Mouse (Mus musculus): ENCODE data around the gene Fras1. TPM values are rescaled to one million over a fixed set of nuclear protein-coding genes. Genes with fewer than 3 reads are reported as not detected.

The Fras1 gene
- polyA plus RNA-seq, 1 experiment from 2014 or later = 13.8 TPM

DNA sequence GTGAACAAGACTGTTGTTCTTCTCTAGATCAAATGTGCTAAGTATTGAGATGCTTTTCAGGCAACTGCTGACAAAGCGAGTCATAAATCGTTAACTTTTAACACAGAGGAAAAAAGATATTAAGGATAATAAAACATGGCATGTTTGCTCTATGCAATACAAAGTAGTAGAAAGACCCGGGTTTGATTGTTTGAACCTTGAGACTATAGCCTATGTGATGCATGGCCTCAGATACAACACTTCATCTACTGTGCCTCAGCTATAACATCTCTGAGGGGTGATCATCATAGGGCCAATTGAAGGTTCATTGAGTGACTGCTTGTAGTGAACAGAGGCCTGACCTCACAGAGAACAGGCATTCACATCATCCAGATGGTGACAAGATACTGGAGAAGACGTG, 17.3 kb downstream of the Fras1 start:
- no peak overlapping the region for H3K4me2 ChIP-seq
- no peak overlapping the region for H3K9ac ChIP-seq (ENCODE audit: low read depth, low read length)
- no peaks in the 10 kb centered on the region; the same call in 1 of the 2 replicates for H3K9me3 ChIP-seq (ENCODE audit: control insufficient read depth, low read length)
- no peak overlapping the region for H3K27ac ChIP-seq (ENCODE audit: low read depth, low read length)
- no peaks in the 10 kb centered on the region for H3K27me3 ChIP-seq (replicated peaks; ENCODE audit: control insufficient read depth, insufficient read depth, low read length)
- H3K36me3 ChIP-seq (ENCODE audit: control insufficient read depth, insufficient read depth, low read length) = no peaks in the 10 kb centered on the region
- no peak for ATAC-seq (replicated peaks; ENCODE audit: low FRiP score)
- WGBS = 89% methylated on average over 4 of the region's 4 CpGs
- DNase-seq (ENCODE audit: low spot score) = no peak
- H3K4me1 ChIP-seq (replicated peaks; ENCODE audit: control insufficient read depth, insufficient read depth, low read length) = no peaks in the 10 kb centered on the region
- no peak overlapping the region for H3K4me3 ChIP-seq (ENCODE audit: low read depth, low read length)

DNA sequence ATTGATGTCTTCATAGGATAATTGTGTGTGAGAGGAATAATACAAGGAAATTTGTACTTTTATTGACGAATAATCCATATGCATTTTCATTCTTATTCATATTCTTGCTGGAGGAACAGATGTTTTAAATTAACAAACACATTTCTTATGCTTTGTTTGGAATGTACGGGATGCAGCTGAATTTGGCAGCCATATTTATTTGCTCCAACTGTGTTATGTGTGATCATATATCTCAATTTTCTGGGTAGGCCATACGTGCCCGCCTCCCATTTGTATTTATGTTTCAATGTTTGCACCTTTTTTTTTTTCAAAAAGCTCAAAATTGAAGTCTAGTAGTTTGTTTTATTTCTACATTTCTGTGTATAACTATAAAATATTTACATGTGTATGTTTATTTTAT, 21.2 kb downstream of the Fras1 start:
- no peaks in the 10 kb centered on the region for H3K36me3 ChIP-seq (ENCODE audit: control insufficient read depth, insufficient read depth, low read length)
- H3K27me3 ChIP-seq (replicated peaks; ENCODE audit: control insufficient read depth, insufficient read depth, low read length) = no peaks in the 10 kb centered on the region
- H3K9me3 ChIP-seq (ENCODE audit: control insufficient read depth, low read length) = no peaks in the 10 kb centered on the region
- H3K4me1 ChIP-seq (replicated peaks; ENCODE audit: control insufficient read depth, insufficient read depth, low read length) = no peaks in the 10 kb centered on the region
- 87% methylated on average over 4 of the region's 4 CpGs for WGBS
- no peak overlapping the region for H3K9ac ChIP-seq (ENCODE audit: low read depth, low read length)
- DNase-seq (ENCODE audit: low spot score) = no peak
- H3K4me2 ChIP-seq = no peak overlapping the region
- no peak overlapping the region for H3K27ac ChIP-seq (ENCODE audit: low read depth, low read length)
- no peak for ATAC-seq (replicated peaks; ENCODE audit: low FRiP score)
- H3K4me3 ChIP-seq (ENCODE audit: low read depth, low read length) = no peak overlapping the region

DNA sequence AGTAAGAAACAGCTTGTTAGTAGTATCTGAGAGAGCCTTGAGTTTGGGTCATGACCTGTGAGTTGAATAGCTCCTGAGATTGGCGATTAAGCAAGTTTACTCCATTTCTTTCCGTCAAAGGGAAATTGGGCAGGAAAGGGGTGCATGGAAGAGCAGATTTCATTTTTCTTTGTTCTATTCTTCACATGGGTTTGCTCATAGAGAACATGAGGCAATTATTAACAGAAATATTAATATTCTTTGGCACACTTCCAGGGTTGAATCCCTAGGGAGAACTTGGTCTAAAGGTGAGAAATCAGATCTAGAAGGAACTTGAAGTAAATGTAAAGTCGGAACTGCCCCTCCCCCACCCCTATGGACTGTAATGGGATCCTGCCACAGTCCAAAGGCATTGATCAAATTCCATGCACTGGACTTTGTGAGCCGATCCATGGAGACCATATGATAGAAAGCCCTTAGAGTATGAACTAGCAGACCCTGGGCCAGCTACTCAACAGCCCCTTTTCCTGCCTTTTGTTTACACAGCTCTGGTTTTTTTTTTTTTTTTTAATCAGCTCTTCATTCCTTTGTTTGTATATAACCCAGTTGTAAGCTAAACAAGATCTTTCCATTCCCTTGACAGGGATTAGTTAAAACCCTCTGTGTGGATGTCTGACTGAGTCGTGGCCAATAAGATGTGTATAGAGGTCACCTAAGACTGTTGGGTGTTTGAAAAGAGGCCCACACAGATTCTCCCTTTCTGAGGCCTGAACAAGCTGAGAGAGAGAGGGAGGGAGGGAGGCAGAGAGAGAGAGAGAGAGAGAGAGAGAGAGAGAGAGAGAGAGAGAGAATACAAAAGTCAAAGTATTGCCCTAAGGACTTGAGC, 22.3 kb downstream of the Fras1 start:
- Histone ChIP-seq H3K9ac (ENCODE audit: low read depth, low read length) (no peak overlapping the region), H3K4me2 (no peak overlapping the region), H3K4me3 (ENCODE audit: low read depth, low read length) (no peak overlapping the region), H3K27me3 (replicated peaks; ENCODE audit: control insufficient read depth, insufficient read depth, low read length) (no peaks in the 10 kb centered on the region), H3K36me3 (ENCODE audit: control insufficient read depth, insufficient read depth, low read length) (no peaks in the 10 kb centered on the region), H3K27ac (ENCODE audit: low read depth, low read length) (no peak overlapping the region), H3K4me1 (replicated peaks; ENCODE audit: control insufficient read depth, insufficient read depth, low read length) (no peaks in the 10 kb centered on the region), H3K9me3 (ENCODE audit: control insufficient read depth, low read length) (no peaks in the 10 kb centered on the region)
- ATAC-seq (replicated peaks; ENCODE audit: low FRiP score) (no peak), DNase-seq (ENCODE audit: low spot score) (no peak)
- 57% methylated on average over 5 of the region's 5 CpGs for WGBS

DNA sequence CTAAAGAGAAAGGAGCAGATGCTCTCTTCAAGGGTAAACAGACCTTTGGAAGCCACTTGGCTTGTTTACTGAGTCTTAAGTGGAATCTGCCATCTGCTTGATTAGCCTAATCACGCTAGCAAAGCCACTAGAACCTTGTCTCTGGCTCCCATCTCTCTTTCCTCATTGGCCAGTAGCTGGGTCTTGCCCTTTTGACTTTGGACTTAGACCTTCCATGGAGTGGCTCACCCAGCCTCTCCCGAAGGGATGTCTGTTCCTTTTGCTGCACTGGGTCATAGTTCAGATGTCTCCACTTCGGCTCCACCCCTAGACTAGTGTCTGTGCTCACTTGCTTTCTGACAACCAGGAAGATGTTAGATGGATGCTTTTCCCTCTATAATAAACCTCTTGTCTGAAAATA, 28.8 kb downstream of the Fras1 start:
- no peak overlapping the region for H3K9ac ChIP-seq (ENCODE audit: low read depth, low read length)
- no peak overlapping the region for H3K4me2 ChIP-seq
- H3K9me3 ChIP-seq (ENCODE audit: control insufficient read depth, low read length) = no peaks in the 10 kb centered on the region
- H3K4me3 ChIP-seq (ENCODE audit: low read depth, low read length) = no peak overlapping the region
- no peaks in the 10 kb centered on the region for H3K27me3 ChIP-seq (replicated peaks; ENCODE audit: control insufficient read depth, insufficient read depth, low read length)
- no peak overlapping the region for H3K27ac ChIP-seq (ENCODE audit: low read depth, low read length)
- ATAC-seq (replicated peaks; ENCODE audit: low FRiP score) (no peak), DNase-seq (ENCODE audit: low spot score) (no peak)
- WGBS = 60% methylated on average over 3 of the region's 3 CpGs
- no peaks in the 10 kb centered on the region for H3K36me3 ChIP-seq (ENCODE audit: control insufficient read depth, insufficient read depth, low read length)
- no peaks in the 10 kb centered on the region for H3K4me1 ChIP-seq (replicated peaks; ENCODE audit: control insufficient read depth, insufficient read depth, low read length)

DNA sequence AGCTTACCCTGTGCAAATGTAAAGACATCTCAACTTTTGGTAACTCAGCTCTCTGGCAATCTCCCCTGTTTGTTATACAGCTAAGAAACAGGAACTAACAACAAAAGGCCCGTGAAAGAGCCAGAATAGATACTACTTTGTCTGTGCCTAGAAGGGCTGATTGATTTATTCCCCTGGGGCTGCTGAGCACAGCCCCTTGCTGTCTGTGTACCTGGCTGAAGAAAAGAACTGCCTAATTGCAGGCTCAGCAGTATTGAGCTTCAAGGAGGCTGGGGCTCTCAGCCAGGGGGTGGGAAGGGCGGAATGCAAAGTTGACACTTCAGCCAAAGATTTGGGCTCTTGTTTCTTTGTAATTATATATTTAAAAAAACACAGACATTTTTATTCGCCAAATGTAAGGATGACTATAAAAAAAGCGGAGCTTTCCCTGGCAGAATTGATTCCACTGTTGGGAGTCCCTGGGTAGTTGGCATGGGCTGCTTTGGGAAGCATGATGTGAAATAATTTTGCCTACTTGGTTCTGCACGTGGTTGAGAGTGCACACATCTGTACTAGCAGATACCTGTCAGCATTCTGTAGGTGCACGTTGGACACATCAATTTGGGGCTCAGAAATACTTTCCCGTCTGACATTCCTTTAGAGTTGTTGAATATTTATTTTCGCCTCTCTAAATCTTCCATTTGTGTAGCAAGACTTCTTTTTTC, 31.5 kb downstream of the Fras1 start:
- Histone ChIP-seq H3K4me2 (no peak overlapping the region), H3K27ac (ENCODE audit: low read depth, low read length) (no peak overlapping the region), H3K36me3 (ENCODE audit: control insufficient read depth, insufficient read depth, low read length) (no peaks in the 10 kb centered on the region), H3K27me3 (replicated peaks; ENCODE audit: control insufficient read depth, insufficient read depth, low read length) (no peaks in the 10 kb centered on the region), H3K9ac (ENCODE audit: low read depth, low read length) (no peak overlapping the region), H3K4me3 (ENCODE audit: low read depth, low read length) (no peak overlapping the region), H3K9me3 (ENCODE audit: control insufficient read depth, low read length) (no peaks in the 10 kb centered on the region), H3K4me1 (replicated peaks; ENCODE audit: control insufficient read depth, insufficient read depth, low read length) (no peaks in the 10 kb centered on the region)
- WGBS = 68% methylated on average over 8 of the region's 8 CpGs
- ATAC-seq (replicated peaks; ENCODE audit: low FRiP score) (no peak), DNase-seq (ENCODE audit: low spot score) (no peak)

DNA sequence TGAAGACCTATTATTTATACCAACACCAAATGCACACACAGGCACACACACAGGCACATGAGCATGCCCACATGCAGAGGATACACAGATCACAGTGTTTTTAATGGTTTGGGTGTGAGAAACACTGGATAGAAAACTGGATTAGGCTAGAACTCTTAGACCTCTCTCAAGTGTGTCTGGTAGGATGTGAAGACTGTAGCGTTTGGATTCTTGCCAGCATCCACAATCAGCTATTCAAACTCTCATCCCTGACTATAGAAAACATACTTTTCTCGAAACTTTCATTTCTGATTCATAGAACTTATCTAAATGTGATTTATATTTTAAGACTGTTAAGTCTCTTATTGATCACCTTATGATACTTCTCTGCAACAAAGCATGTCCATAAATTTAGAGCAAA, 34.5 kb downstream of the Fras1 start:
- WGBS = 78% methylated on average over 2 of the region's 2 CpGs

DNA sequence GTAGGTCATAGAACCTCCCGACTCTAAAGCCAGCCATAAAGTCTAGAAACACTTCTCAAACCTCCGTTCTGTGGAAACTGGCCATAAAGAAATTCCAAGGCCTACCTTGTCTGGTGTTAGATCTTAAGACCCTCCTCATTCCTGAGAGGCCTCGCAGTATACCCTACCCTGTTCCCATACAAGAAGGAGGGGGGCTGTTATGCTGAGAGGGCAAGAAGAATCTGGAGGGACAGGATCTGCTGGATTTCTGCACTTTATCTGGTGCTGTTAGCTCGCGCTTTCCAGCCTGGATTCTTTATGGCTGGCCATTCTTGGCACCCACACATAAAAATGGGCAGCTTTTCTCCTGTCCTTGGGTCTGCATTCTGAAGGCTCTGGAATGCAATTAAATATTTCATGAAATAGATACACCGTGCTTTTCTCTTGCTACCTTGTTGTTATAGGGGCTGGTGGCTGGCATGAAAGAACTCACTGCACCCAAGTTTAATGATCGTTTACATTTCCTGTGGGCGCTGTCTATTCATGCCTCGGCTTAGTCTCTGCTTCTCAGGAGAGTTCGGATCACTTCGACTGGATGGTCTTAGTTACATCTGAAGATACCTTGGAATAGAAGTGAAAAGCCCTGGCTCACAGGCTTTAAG, 39.1 kb downstream of the Fras1 start:
- Histone ChIP-seq H3K9me3 (ENCODE audit: control insufficient read depth, low read length) (no peaks in the 10 kb centered on the region), H3K27me3 (replicated peaks; ENCODE audit: control insufficient read depth, insufficient read depth, low read length) (no peaks in the 10 kb centered on the region), H3K36me3 (ENCODE audit: control insufficient read depth, insufficient read depth, low read length) (no peaks in the 10 kb centered on the region), H3K9ac (ENCODE audit: low read depth, low read length) (no peak overlapping the region), H3K4me1 (replicated peaks; ENCODE audit: control insufficient read depth, insufficient read depth, low read length) (no peaks in the 10 kb centered on the region), H3K4me3 (ENCODE audit: low read depth, low read length) (no peak overlapping the region), H3K27ac (ENCODE audit: low read depth, low read length) (no peak overlapping the region), H3K4me2 (no peak overlapping the region)
- 78% methylated on average over 11 of the region's 11 CpGs for WGBS
- DNase-seq (ENCODE audit: low spot score) = no peak
- no peak for ATAC-seq (replicated peaks; ENCODE audit: low FRiP score)

More for the DNA sequence above, 34.5 kb downstream of the Fras1 start:
- ATAC-seq (replicated peaks; ENCODE audit: low FRiP score) (no peak), DNase-seq (ENCODE audit: low spot score) (no peak)
- H3K27ac ChIP-seq (ENCODE audit: low read depth, low read length) = no peak overlapping the region
- no peaks in the 10 kb centered on the region for H3K36me3 ChIP-seq (ENCODE audit: control insufficient read depth, insufficient read depth, low read length)
- no peaks in the 10 kb centered on the region for H3K4me1 ChIP-seq (replicated peaks; ENCODE audit: control insufficient read depth, insufficient read depth, low read length)
- no peak overlapping the region for H3K4me3 ChIP-seq (ENCODE audit: low read depth, low read length)
- H3K27me3 ChIP-seq (replicated peaks; ENCODE audit: control insufficient read depth, insufficient read depth, low read length) = no peaks in the 10 kb centered on the region
- no peak overlapping the region for H3K4me2 ChIP-seq
- no peaks in the 10 kb centered on the region for H3K9me3 ChIP-seq (ENCODE audit: control insufficient read depth, low read length)
- no peak overlapping the region for H3K9ac ChIP-seq (ENCODE audit: low read depth, low read length)

DNA sequence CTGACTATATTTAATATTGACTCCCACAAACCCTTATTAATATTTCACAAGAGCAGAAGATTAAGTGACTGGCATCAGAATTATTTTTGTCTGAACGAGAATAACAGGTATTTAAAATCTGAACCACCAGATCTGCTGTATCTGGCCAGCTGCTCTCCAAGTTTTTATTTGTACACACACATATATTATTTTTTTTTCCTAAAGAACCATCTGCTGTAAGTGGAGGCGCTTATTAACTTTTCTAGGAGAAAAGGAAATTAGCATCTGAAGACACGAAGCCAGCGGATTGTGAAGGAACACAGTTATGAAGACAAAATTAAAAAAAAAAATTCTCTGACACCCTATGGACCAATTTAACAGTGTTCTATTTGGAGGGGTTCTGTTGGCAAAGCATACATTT, 43.4 kb downstream of the Fras1 start:
- ATAC-seq (replicated peaks; ENCODE audit: low FRiP score) (no peak), DNase-seq (ENCODE audit: low spot score) (no peak)
- Histone ChIP-seq H3K4me2 (no peak overlapping the region), H3K9me3 (ENCODE audit: control insufficient read depth, low read length) (no peaks in the 10 kb centered on the region), H3K4me1 (replicated peaks; ENCODE audit: control insufficient read depth, insufficient read depth, low read length) (no peaks in the 10 kb centered on the region), H3K27ac (ENCODE audit: low read depth, low read length) (no peak overlapping the region), H3K9ac (ENCODE audit: low read depth, low read length) (no peak overlapping the region), H3K27me3 (replicated peaks; ENCODE audit: control insufficient read depth, insufficient read depth, low read length) (no peaks in the 10 kb centered on the region), H3K4me3 (ENCODE audit: low read depth, low read length) (no peak overlapping the region), H3K36me3 (ENCODE audit: control insufficient read depth, insufficient read depth, low read length) (no peaks in the 10 kb centered on the region)
- 90% methylated on average over 4 of the region's 4 CpGs for WGBS
